ENCODE assay signal across 18 mouse cellular contexts in the genomic region with DNA sequence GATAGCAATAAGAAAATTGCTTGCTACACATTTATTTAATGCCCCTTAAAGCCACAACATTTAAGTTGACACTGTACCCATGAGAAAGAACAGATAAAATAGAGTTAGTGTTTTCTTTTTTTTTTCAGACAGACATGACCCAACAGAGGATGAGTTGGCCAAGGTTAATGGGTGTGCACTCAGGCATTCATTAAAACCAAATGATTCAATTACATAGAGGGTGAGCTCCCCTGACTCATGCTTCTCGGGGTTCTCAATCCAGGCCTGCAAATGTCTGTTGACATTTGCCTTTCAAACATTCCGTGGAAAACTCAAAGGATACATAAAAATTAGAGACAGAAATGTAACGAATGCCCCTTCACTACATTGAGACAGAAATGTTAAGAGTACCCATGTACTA.
DNase-seq lines count a peak whose midpoint lies in the region.
"Had no signal": no experiment of that assay in that cellular context is flagged by ENCODE, and none has a peak within 500 bp of the region (broad histone marks: within the 10 kb centered on the region; RNA-seq: fewer than 3 reads in every experiment).

No protein-coding gene starts in this region.

- DNase-seq in adrenal gland, adult 2 months = peak; percentile 55
- no peak for DNase-seq in adrenal gland, postnatal 25 days
- peak; percentile 4 for DNase-seq in heart, adult 11 months
- no peak for DNase-seq in heart, adult 18-20 months
- peak; percentile 29 for DNase-seq in Muller cell, postnatal 12 days (ENCODE audit: inconsistent ontology term)
- no peak for DNase-seq in right cerebral cortex, adult 18-20 months
- DNase-seq: B cell, adult 2 months; cerebellum, adult 11 months; cerebellum, adult 2 months; cerebellum, adult 9-11 months; cerebellum, postnatal 25 days; forebrain, postnatal 0 days; gastrocnemius, adult 2 months; gastrocnemius, postnatal 14 days; heart, adult 2 months; heart, postnatal 14 days; heart, postnatal 4 days; kidney, adult 18-20 months had no signal

Comparison
In these comparisons a context has a peak if more than half of its experiments do, and no peak if none do; other contexts are left out.
1. DNase-seq: peak in adrenal gland, adult 2 months (single experiment), heart, adult 11 months (single experiment) and Muller cell, postnatal 12 days (single experiment); none in adrenal gland, postnatal 25 days (single experiment), heart, adult 18-20 months (0 of 2) and right cerebral cortex, adult 18-20 months (single experiment).